Mouse (Mus musculus) olfactory bulb, adult 2 months (tissue): ENCODE measurements around the gene Cmtm6.

Experiments used
- CTCF ChIP-seq: fragments of 200-500 bp; IDR thresholded peaks from 2 replicates; pipeline ENCODE4 v1.5.1; 2012; ENCODE audit warnings: low read depth, mild to moderate bottlenecking, low read length, moderate library complexity; ENCODE audit not compliant: insufficient read depth
- POLR2A ChIP-seq: fragments of 200-500 bp; IDR thresholded peaks from 2 replicates; pipeline ENCODE4 v1.6.1; 2012; ENCODE audit warnings: mild to moderate bottlenecking, low read depth, low read length, moderate library complexity; ENCODE audit not compliant: insufficient read depth

GRCm38 (mm10) chr9:114779984-114780745, 49.2 kb downstream of the Cmtm6 start:
- no peak for TF ChIP-seq CTCF
- no peak for TF ChIP-seq POLR2A
